Mouse (Mus musculus) megakaryocyte-erythroid progenitor cell, adult 5-6 weeks (primary cell): Measurements from ENCODE around the gene Ube2m. TPM values are rescaled to one million over a fixed set of nuclear protein-coding genes. Genes with fewer than 3 reads are reported as not detected.
"Not testable (repeated sequence)": the region's sequence is repeated elsewhere in the genome, so short reads cannot be mapped to it uniquely, and the experiment has no call there.

Experiments
- ATAC-seq: replicated peaks from 2 replicates; pipeline ENCODE4 v1.8.0; 2016; ENCODE audit warnings: mild to moderate bottlenecking, inconsistent platforms; ENCODE audit not compliant: severe bottlenecking, poor library complexity, low FRiP score, low TSS enrichment
- total RNA-seq, 2 experiments: library from RNA; stranded (forward) in 1 of 2; stranded (reverse) in 1 of 2; fragments of 200-1000, 215-1000 nt in 1 of 2; fragments of >200 nt in 1 of 2; fragmentation: Nextera tagmentation in 1 of 2; gene quantifications; 2 replicates each; pipeline ENCODE4 v1.2.3; 2014 to 2017

The Ube2m gene
- total RNA-seq (2014; fragmentation: Nextera tagmentation) (222 and 267 TPM in 2 replicates), total RNA-seq (2017) (106 and 110 TPM in 2 replicates)

- ATAC-seq, result peak; percentile 61
These were observed at the start of gene Ube2m for GRCm38 (mm10) chr7:13037901-13038555. TSS of gene Ube2m (minus strand) at chr7:13038275.

- no peak for ATAC-seq
These were observed 34.2 kb upstream of the Ube2m start for GRCm38 (mm10) chr7:13072293-13072692.

- not testable (repeated sequence) for ATAC-seq
These were observed 25.3 kb upstream of the Ube2m start for GRCm38 (mm10) chr7:13063399-13063798.

DNA sequence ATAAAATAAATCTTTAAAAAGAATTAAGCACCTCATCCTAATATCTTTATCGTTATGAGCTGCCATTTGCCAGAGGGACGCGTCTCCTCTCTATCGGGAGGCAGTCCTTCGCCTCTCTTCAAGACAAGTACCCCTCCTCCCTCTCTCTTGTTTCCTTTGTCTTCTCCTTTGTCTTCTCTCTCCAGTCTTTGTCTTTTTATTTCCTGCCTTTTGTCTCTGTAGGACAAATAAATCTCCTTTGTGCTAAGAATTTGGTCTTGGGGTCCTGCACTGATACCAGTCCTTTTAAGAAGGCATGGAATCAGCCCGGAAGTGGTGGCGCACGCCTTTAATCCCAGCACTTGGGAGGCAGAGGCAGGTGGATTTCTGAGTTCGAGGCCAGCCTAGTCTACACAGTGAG, 21.5 kb upstream of the Ube2m start:
- ATAC-seq, result no peak

GRCm38 (mm10) chr7:13056913-13057700, 19.0 kb upstream of the Ube2m start:
- no peak for ATAC-seq

DNA sequence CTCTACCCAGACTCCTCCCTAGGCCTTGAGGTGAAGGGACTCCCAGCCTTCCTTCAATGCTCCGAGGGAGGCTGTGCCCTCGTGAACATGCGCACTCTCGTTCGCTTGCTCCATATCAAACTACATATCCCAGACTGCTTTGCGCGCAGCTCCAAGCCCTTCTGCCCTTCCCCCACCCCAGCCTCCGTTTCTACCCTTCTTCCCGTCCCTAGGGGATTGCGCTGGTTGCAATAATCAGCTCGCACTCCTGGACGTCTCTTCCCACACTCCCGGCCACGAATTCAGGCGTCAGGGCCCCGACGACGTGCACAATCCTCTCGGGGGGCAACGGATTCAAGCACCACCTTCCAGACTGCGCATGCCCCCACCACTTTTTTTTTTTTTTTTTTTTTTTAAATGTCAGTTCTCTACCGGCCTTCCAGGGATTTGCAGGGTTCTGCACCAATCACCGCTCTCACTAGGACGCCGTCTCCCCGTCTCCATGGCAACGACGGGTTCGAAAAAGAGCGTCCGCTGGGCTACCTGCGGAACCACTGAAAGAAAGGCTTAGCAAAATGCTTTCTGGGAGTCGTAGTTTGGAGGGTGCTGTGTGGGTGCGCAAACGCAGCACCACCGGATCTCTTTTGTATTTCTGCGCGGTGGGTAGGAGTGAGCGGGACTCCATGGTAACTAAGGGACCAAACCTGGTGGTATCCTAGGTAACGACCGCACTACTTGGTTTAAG, 16.4 kb upstream of the Ube2m start, which contains the start of gene Mzf1:
Gene Mzf1, minus strand, starts transcription at position 478 of the 724 bp plus-strand sequence.
- ATAC-seq, result peak; percentile 88

GRCm38 (mm10) chr7:13053961-13054286, 15.8 kb upstream of the Ube2m start:
- ATAC-seq, result no peak

GRCm38 (mm10) chr7:13053501-13053900, 15.4 kb upstream of the Ube2m start:
- no peak for ATAC-seq

GRCm38 (mm10) chr7:13053001-13053400, 14.9 kb upstream of the Ube2m start:
- ATAC-seq, result no peak

GRCm38 (mm10) chr7:13046084-13046483, 8.0 kb upstream of the Ube2m start:
- peak; percentile 83 for ATAC-seq

DNA sequence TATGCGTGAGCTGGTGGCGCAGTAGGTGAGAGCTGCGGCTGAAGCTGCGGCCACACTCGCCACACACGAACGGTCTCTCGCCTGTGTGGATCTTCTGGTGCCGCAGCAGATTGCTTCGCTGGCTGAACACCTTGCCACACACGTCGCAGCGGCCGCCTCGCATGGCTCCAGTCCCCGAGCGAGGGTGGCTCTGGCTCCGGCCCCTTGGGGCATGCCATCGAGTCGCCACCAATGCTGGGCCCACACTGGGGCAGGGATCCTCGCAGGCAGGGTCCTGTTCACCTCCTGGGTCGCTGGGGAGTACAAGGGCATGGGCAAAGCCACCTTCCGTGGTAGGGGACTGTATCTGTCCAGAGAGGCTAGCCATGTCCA, 6.2 kb upstream of the Ube2m start:
- peak; percentile 6; the same call in 1 of the 2 replicates for ATAC-seq

DNA sequence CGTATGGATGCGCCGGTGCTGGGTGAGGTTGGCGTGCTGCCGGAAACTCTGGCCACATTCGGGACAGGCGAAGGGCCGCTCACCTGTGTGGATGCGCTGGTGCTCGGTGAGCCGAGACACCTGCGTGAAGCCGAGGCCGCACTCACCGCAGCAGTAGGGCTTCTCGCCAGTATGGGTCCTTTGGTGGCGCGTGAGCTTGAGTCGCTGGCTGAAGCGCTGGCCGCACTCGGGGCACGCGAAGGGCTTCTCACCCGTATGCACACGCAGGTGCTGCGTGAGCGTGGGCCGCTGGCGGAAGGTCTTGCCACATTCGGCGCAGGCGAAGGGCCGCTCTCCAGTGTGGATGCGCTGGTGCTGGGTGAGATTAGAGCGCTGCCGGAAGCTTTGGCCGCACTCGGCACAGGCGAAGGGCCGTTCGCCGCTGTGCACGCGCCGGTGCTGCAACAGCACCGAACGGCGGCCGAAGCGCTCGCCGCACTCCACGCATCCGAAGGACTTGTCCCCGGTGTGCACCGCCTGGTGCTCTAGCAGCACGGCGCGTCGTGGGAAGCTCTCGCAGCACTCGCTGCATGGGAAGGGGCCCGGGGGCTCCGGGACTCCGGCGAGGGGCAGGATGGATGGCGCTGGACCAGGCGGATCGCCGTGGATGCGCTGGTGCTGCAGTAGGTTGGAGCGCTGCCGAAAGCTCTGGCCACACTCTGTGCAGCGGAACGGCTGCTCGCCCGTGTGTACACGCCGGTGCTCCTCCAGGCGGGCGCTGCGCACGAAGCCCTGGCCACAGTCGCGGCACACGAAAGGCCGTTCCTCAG, 5.6 kb upstream of the Ube2m start:
- peak; percentile 30; the same call in 1 of the 2 replicates for ATAC-seq

GRCm38 (mm10) chr7:13043120-13043444, 5.0 kb upstream of the Ube2m start:
- no peak for ATAC-seq

- no peak for ATAC-seq
These were observed 4.4 kb upstream of the Ube2m start for GRCm38 (mm10) chr7:13042511-13042910.

- ATAC-seq, result no peak
These were observed 3.2 kb upstream of the Ube2m start for GRCm38 (mm10) chr7:13041256-13041655.

- ATAC-seq, result no peak
These were observed 1.1 kb upstream of the Ube2m start for GRCm38 (mm10) chr7:13039181-13039580.

DNA sequence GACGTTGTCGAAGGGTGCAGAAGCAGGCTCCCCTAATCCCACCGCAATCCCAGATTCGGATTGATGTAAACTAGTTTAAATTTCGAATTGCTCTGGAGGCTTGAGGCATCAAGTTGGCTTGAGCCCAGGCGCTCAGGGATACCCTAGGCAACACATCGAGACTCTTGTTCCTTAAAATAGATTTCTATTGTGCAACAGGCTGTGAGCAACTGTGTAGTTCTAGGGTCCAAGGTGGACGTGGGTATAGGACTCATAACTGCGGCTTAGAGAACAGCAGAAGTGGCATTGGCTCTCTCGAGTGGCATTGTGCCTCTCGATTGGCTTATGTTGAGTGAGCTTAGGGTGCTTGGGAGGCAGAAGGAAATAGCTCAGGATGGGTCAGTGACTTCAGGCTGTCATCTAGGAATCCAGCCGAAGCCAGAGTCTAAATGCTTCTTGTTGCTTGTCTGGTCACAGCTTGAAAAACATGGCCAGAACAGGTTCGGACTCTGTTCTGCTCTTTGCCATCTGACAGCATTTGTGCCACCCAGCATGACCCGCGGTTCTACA, 620 bp upstream of the Ube2m start:
- ATAC-seq, result no peak

DNA sequence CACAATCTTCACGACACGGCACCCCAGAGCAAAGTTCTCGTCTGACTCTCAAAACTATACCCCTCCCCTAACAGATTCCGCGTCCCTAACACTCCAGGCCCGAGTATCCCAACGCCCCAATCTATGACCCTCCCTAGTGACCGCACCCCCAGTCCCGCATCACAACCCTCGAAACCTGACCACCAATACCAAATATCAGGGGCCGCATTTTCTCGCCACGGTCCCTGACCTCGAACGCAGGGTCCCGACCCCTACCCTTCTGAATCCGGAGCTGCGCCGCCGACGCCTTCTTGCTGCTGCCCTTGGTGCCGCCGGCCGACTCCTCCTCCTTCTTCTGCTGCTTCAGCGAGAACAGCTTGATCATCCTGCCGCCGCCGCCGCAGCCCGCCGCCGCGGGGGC, 709 bp downstream of the Ube2m start:
- ATAC-seq, result no peak

GRCm38 (mm10) chr7:13036806-13037205, 1.3 kb downstream of the Ube2m start:
- no peak for ATAC-seq
